Mouse (Mus musculus) frontal cortex, postnatal 14 days (tissue): ENCODE results near the gene Tmem79.
"Not testable (repeated sequence)": the region's sequence is repeated elsewhere in the genome, so short reads cannot be mapped to it uniquely, and the experiment has no call there.

Experiments used
- DNase-seq, 2 experiments: peaks; one replicate each; pipeline ENCODE4 v3.0.0; 2022; ENCODE audit warnings: low spot score in 2 of 2

The Tmem79 gene

GRCm38 (mm10) chr3:88285565-88285895 lies 50.4 kb downstream of the Tmem79 start:
- DNase-seq = not testable (repeated sequence)

- not testable (repeated sequence) for DNase-seq
These were observed 51.0 kb downstream of the Tmem79 start for GRCm38 (mm10) chr3:88284815-88285564.

GRCm38 (mm10) chr3:88281141-88281916 lies 54.6 kb downstream of the Tmem79 start:
- not testable (repeated sequence) for DNase-seq

- no peak for DNase-seq
These were observed 55.9 kb downstream of the Tmem79 start for GRCm38 (mm10) chr3:88280035-88280434.
